Mouse (Mus musculus) thymus, postnatal 25 days (tissue): ENCODE measurements around the gene Tmem72.

Experiments used
- DNase-seq: peaks from one replicate; pipeline ENCODE4 v3.0.0; 2022

Gene Tmem72

DNA sequence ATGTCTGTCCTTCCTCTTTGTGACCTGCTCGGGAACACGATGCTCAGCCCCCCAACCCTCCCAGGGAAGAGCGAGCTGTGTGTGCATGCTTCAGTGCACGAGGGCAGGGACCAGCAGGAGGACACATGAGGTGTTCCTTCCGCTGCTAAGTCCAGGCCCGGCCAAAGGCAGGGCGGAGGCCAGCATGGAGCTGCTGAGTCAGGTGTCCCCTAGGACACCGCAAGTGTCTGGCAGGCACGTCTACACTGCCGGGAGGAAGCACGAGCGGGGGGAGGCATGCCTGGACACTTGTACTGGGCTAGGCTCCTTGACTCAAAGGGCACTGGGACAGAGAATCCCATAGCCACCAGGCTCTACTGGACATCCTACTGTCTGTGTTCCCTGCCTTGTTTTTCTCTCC lies 69.0 kb downstream of the Tmem72 start:
- DNase-seq = no peak

DNA sequence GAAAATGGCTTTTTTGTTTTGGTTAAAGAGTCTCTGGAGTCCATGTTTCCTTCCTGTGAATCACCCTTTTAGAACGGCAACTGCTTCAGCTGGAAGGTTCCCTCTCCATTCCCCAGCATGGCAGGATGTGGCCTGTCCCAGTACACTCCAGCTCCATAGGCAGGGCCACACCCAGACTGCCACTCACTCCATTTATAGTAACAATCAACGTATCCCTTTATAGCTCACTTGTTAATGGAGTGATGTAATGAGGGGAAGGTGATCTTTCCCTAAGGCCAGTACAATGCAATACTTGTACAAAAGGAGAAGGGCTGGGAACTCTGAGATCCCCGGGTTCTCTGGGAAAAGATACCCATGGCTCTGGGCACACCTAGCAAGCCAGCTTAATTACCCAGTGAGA lies 72.4 kb downstream of the Tmem72 start:
- no peak for DNase-seq

DNA sequence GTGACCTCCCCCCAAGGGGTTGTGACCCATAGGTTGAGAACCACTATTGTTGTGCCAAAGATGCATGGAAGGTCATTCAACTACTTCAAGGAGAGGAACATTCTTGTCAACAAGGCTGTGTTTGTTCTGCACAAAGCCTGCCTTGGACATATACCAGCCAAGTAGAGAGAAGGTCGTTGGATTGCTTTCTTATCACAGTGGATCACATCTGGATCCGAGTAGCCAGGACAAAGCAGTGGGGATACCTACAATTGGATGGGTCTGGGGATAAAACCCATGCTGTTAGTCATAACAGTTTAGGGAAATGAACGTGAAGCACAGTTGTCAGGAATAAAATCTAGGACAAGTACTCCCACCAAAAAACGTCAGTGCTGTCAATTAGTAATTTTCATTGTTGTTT lies 72.8 kb downstream of the Tmem72 start:
- DNase-seq = no peak

DNA sequence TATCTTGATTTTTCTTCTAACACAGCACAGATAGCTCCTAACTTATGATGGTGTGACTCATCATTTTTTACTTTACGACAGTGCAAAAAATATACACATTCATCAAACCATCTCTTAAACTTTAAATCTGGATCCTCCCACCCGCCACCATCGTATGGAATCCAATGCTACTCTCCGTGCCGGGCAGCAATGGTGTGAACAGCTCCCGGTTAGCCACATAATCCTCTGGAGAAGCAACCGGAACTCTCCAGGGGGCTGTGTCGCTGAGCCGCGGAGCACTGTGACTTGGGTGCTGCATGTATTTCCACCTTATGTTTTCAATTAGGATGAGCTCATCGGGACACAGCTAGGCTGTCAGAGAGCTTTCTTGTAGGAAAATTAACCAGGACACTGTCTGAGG lies 73.8 kb downstream of the Tmem72 start:
- DNase-seq = no peak

DNA sequence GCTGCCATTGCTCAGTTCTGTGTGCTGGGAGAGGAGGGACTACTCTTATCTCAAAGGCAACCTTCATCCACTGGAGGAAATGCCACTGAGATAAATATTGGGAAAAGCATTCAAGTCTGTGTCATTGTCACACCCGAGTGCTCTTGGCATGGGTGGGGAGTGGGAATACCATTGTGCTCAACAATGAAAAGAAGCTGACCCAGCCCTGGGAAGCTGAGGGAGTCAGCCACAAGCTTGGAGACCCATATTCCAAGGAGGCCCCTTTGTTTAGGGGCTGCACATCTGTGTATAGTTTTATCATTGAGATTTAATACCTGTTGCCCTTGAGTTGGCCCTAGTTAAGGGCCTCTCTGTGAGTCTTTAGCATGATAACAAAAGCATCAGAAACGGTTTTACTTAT lies 77.0 kb downstream of the Tmem72 start:
- DNase-seq = no peak

DNA sequence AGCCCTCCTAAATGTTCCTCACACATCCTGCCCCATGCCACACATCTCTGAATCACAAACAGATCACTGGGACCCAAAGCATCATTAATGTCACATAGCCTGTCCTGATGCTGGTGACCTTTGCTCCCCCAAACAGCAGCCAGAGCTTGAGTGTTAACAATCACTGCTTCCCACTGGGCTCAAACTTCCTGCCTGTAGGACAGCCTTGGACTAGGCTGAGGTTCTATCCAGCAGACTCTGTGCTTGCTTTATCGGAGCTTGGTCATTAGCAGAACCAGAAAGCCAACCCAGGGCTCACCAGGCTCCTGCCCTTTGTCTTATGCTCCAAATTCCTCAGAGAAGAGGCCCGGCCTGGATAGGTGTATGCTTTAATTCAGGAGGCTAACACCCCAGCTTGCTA lies 77.8 kb downstream of the Tmem72 start:
- DNase-seq = no peak

DNA sequence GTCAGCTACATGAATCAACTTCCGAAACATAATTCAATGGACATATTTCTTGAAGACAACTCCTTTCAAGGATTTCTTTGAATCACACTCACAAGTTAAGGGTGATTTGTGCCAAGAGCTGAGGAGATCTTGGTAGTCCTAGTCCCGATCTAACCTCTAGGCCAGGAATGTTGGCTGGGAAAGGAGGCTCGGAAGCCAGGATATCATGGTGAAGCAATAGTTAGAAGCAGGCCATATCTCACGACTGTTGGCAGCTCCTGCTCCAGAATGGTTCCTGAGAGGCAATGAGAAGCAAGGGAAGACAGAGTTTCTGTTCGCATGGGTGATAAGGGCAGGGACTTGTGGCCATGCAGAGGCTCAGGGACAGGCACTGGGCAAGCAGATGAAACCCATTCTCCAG lies 79.2 kb downstream of the Tmem72 start:
- no peak for DNase-seq

DNA sequence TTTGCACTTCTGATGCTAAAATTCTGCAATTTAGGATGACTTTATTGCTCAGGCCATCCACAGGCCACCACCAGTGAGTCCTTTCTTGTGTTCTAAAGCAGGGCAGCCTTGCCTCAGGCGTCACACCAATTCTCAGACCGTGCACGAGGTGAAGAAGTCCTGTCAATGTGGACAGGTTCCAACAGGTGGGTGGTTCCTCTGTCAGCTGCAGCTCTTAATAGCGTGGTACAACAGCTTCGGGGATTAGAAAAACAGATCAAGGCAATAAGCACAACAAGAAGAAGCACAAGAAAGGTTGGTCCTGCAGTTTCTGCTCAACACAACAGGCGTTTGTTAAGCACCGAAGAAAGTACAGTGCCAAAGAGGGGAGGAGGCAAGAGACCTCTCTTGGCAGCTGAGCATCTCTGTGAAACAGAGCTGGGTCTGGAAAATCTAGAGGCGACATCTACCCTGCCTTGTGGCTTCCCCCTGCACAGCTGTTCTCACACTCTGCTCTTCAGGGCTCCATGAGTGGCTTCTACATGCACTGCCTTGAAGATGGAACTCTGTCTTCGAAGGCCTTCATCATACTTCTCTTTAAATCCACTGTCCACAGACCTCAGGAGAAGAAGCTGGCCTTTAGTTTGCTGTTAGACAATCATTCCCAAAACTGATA lies 80.0 kb downstream of the Tmem72 start:
- no peak for DNase-seq

DNA sequence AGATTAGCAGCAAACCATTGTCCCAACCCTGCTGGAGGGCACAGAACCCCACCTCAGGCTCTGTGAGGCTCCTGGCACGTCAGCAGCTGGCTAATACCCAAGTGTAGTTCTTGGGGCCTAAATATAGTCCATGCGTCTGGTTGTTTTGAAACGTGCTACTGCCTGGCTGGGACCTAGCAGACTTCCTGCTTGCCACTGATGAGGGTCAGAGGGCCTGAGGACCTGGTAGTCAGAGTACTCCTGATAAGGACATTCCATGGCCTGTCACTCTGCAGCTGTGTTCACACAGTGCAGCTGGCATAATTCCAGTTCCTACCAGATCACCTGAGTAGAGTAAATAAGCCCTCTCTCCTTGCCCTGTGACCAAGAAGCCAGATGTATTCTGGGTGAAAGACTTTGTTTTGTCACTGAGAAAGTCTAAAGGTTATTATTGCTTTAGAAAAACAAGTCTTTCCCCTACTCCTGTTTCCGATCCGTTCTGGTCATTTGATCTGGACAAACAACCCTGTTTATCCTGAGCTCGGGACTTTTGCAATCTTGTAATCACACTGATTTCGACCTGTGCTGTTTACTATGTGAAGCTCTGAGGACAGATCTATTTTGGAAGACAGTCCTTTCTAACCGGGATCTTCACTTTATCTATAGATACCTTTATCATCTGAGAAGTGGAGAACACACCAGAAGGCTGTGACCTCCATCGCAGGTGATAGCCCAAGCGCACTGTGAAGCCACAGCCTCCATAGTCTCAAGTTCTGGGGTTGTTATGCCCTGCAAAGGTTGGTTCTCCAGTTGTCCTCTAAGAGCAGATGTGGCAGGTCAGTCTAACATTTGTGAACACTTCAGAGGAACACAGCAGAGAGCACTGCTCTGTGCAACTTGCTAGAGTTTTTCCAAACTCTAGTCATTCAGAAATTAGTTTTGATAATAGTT lies 81.2 kb downstream of the Tmem72 start:
- no peak for DNase-seq

DNA sequence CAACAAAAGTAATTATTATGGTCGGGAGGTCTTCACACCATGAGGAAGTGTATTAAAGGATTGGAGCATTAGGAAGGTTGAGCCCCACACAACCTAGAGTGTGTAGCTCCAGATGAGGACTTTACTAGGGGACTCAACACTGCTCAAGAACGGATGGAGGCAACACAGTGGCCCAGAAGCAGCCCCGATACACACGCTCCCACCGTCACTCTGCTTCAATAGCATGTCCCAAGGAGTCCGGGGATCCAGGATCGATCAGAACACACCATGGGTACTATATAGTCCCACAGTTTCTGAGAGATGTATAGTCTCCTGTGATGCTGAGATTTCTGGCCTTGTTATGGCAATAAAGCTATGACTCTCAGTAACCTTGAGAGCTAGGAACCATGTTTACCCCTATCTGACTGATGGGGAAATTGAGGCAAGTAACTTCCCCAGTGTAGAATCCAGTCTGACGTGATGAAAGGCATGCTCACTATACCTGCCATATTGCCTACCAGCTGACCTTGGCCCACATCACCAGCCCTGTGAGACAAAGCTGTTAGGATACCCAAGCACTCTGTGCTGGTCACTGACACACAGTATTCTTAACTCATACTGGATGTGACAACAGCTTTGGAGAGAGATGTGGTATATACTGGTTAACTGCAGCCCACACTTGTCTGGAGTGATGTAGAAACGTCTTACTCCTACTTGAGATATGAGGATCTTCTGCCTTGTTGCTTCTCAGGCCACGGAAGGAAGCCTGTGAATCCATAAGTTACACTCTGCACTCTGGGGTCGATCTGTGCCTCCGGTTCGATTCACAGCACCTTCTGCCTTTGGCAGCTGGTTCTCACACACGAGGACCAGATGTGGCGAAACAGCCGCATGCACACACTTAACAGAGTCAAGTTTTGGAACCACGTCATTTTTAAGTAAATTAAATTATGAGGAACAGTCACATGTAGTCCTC lies 82.7 kb downstream of the Tmem72 start:
- DNase-seq = no peak

DNA sequence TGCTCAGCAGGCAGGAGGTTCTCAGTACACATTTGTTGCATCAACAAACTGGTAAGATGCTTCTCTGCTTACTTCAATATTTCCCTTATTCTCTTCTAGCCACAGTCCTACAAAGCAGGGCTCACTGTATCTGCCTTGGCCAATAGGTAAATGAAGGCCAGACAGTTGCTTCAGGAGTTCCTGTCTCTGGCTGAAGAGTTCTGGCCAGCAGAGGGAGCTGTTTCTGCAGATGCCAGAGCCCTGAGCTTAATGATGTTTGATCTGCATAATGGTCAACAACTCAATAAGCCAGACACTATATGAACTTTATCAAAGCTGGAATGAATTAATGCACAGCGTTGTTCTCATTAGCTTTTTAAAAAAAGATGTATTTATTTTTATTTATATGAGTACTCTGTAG lies 84.6 kb downstream of the Tmem72 start:
- peak; percentile 70 for DNase-seq

DNA sequence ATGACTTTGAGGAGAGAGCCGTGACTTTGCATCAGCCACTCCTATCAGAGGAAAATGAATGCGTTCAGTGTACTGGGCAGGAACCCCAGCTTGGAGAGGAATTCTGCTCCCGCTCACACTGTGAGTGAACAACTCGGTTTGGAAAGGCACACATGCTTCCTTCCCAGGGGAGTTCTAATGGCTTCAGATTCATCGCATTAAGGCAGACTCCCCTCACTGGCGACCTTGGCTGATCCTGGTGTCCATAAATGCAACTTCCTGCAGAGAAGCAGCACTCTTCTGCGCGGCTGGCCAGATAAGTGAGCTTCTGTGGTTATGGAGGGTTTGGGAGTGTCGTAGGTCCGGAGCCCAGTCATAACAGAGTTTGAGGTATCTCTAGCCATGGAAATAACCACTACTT lies 86.9 kb downstream of the Tmem72 start:
- no peak for DNase-seq
